Mouse (Mus musculus): ENCODE data around the gene Ap4b1. TPM values are rescaled to one million over a fixed set of nuclear protein-coding genes. Genes with fewer than 3 reads are reported as not detected.

Ap4b1 gene
- 11.0 and 11.4 TPM in 2 replicates for polyA plus RNA-seq (2012; rRNA removed)
- polyA plus RNA-seq (2014; fragmentation: Nextera tagmentation; extraction: Ambion mirVana): 12.8 and 15.3 TPM in 2 replicates

GRCm38 (mm10) chr3:103808891-103809798 is at the start of gene Ap4b1, which contains the start of the genes Dclre1b and Gm43064:
Gene Ap4b1 (plus strand): TSS chr3:103809520.
Gene Dclre1b (minus strand): TSS chr3:103809444.
Gene Gm43064 (plus strand): TSS chr3:103809573.
- peaks cover 28 to 38% of the 10 kb centered on the region in 2 experiments for H3K4me1 ChIP-seq (replicated peaks; ENCODE audit: control insufficient read depth in 2 of 2, insufficient read depth in 2 of 2, low read length in 1 of 2)
- H3K9ac ChIP-seq (replicated peaks): peak within 1 kb of the TSS; percentile 73
- no peaks in the 10 kb centered on the region for H3K9me3 ChIP-seq (ENCODE audit: control insufficient read depth, low read length)
- peak; percentile 91 for ATAC-seq (ENCODE audit: insufficient read depth)
- peak within 1 kb of the TSS; percentile 83 to 96 for H3K4me3 ChIP-seq (ENCODE audit: insufficient read depth in 1 of 2, low read depth in 2 of 2, low read length in 2 of 2)
- peaks cover 46% of the 10 kb centered on the region for H3K36me3 ChIP-seq (replicated peaks; ENCODE audit: control insufficient read depth, insufficient read depth, low read depth)
- TF ChIP-seq EP300 (IDR thresholded peaks at IDR 0.05; ENCODE audit: low read depth) (no peak; the same call in 1 of the 2 replicates), CTCF (IDR thresholded peaks at IDR 0.05; ENCODE audit: low read depth) (no peak)
- H3K4me2 ChIP-seq (ENCODE audit: low read depth): peak within 1 kb of the TSS; percentile 91
- H3K27me3 ChIP-seq (ENCODE audit: control insufficient read depth, insufficient read depth, low read length): no peaks in the 10 kb centered on the region
- peak; percentile 81 to 82 (median 82) for DNase-seq (ENCODE audit: low read depth in 3 of 3, low spot score in 3 of 3)
- H3K27ac ChIP-seq: peak within 1 kb of the TSS; percentile 71
- WGBS (ENCODE audit: insufficient replicate concordance): under 1% methylated on average over 62 of the region's 70 CpGs

- TF ChIP-seq CTCF (IDR thresholded peaks at IDR 0.05; ENCODE audit: low read depth) (no peak), EP300 (IDR thresholded peaks at IDR 0.05; ENCODE audit: low read depth) (no peak)
- 77% methylated on average over 3 of the region's 3 CpGs for WGBS (ENCODE audit: insufficient replicate concordance)
Observed at GRCm38 (mm10) chr3:103766789-103767188, 42.5 kb upstream of the Ap4b1 start.

GRCm38 (mm10) chr3:103771531-103772130 is 37.7 kb upstream of the Ap4b1 start:
- Histone ChIP-seq H3K27ac (no peak overlapping the region), H3K9me3 (ENCODE audit: control insufficient read depth, low read length) (no peaks in the 10 kb centered on the region), H3K36me3 (replicated peaks; ENCODE audit: control insufficient read depth, insufficient read depth, low read depth) (peaks cover 72% of the 10 kb centered on the region), H3K9ac (replicated peaks) (no peak overlapping the region), H3K27me3 (ENCODE audit: control insufficient read depth, insufficient read depth, low read length) (no peaks in the 10 kb centered on the region), H3K4me1 (replicated peaks; ENCODE audit: control insufficient read depth in 2 of 2, insufficient read depth in 2 of 2, low read length in 1 of 2) (no peaks in the 10 kb centered on the region), H3K4me2 (ENCODE audit: low read depth) (no peak overlapping the region), H3K4me3 (ENCODE audit: insufficient read depth in 1 of 2, low read depth in 2 of 2, low read length in 2 of 2) (no peak overlapping the region)
- ATAC-seq (ENCODE audit: insufficient read depth) (no peak), DNase-seq (ENCODE audit: low read depth in 3 of 3, low spot score in 3 of 3) (no peak)
- 78% methylated on average over 9 of the region's 9 CpGs for WGBS (ENCODE audit: insufficient replicate concordance)
- TF ChIP-seq EP300 (IDR thresholded peaks at IDR 0.05; ENCODE audit: low read depth) (no peak), CTCF (IDR thresholded peaks at IDR 0.05; ENCODE audit: low read depth) (no peak)

More at GRCm38 (mm10) chr3:103766789-103767188, 42.5 kb upstream of the Ap4b1 start:
- no peak overlapping the region for H3K27ac ChIP-seq
- H3K4me3 ChIP-seq (ENCODE audit: insufficient read depth in 1 of 2, low read depth in 2 of 2, low read length in 2 of 2): no peak overlapping the region
- H3K9me3 ChIP-seq (ENCODE audit: control insufficient read depth, low read length): no peaks in the 10 kb centered on the region
- H3K4me1 ChIP-seq (replicated peaks; ENCODE audit: control insufficient read depth in 2 of 2, insufficient read depth in 2 of 2, low read length in 1 of 2): no peaks in the 10 kb centered on the region
- peaks cover 81% of the 10 kb centered on the region for H3K36me3 ChIP-seq (replicated peaks; ENCODE audit: control insufficient read depth, insufficient read depth, low read depth)
- DNase-seq (ENCODE audit: low read depth in 3 of 3, low spot score in 3 of 3) (no peak), ATAC-seq (ENCODE audit: insufficient read depth) (no peak)
- H3K4me2 ChIP-seq (ENCODE audit: low read depth): no peak overlapping the region
- no peak overlapping the region for H3K9ac ChIP-seq (replicated peaks)
- no peaks in the 10 kb centered on the region for H3K27me3 ChIP-seq (ENCODE audit: control insufficient read depth, insufficient read depth, low read length)

- no peaks in the 10 kb centered on the region for H3K27me3 ChIP-seq (ENCODE audit: control insufficient read depth, insufficient read depth, low read length)
- H3K36me3 ChIP-seq (replicated peaks; ENCODE audit: control insufficient read depth, insufficient read depth, low read depth): peaks cover 75% of the 10 kb centered on the region
- no peaks in the 10 kb centered on the region for H3K9me3 ChIP-seq (ENCODE audit: control insufficient read depth, low read length)
- ATAC-seq (ENCODE audit: insufficient read depth) (no peak), DNase-seq (ENCODE audit: low read depth in 3 of 3, low spot score in 3 of 3) (no peak)
- H3K4me3 ChIP-seq (ENCODE audit: insufficient read depth in 1 of 2, low read depth in 2 of 2, low read length in 2 of 2): no peak overlapping the region
- H3K4me1 ChIP-seq (replicated peaks; ENCODE audit: control insufficient read depth in 2 of 2, insufficient read depth in 2 of 2, low read length in 1 of 2): no peaks in the 10 kb centered on the region
- WGBS (ENCODE audit: insufficient replicate concordance): 56% methylated on average over 4 of the region's 4 CpGs
- TF ChIP-seq CTCF (IDR thresholded peaks at IDR 0.05; ENCODE audit: low read depth): no peak
- TF ChIP-seq EP300 (IDR thresholded peaks at IDR 0.05; ENCODE audit: low read depth): no peak
- no peak overlapping the region for H3K27ac ChIP-seq
- H3K9ac ChIP-seq (replicated peaks): no peak overlapping the region
- no peak overlapping the region for H3K4me2 ChIP-seq (ENCODE audit: low read depth)
Observed at GRCm38 (mm10) chr3:103772846-103773245, 36.5 kb upstream of the Ap4b1 start.

- Histone ChIP-seq H3K4me3 (ENCODE audit: insufficient read depth in 1 of 2, low read depth in 2 of 2, low read length in 2 of 2) (no peak overlapping the region), H3K4me1 (replicated peaks; ENCODE audit: control insufficient read depth in 2 of 2, insufficient read depth in 2 of 2, low read length in 1 of 2) (no peaks in the 10 kb centered on the region), H3K9ac (replicated peaks) (no peak overlapping the region), H3K36me3 (replicated peaks; ENCODE audit: control insufficient read depth, insufficient read depth, low read depth) (peaks cover 75% of the 10 kb centered on the region), H3K4me2 (ENCODE audit: low read depth) (no peak overlapping the region), H3K9me3 (ENCODE audit: control insufficient read depth, low read length) (no peaks in the 10 kb centered on the region), H3K27ac (no peak overlapping the region), H3K27me3 (ENCODE audit: control insufficient read depth, insufficient read depth, low read length) (no peaks in the 10 kb centered on the region)
- TF ChIP-seq EP300 (IDR thresholded peaks at IDR 0.05; ENCODE audit: low read depth) (no peak), CTCF (IDR thresholded peaks at IDR 0.05; ENCODE audit: low read depth) (no peak)
- WGBS (ENCODE audit: insufficient replicate concordance): 71% methylated on average over 3 of the region's 3 CpGs
- ATAC-seq (ENCODE audit: insufficient read depth) (no peak), DNase-seq (ENCODE audit: low read depth in 3 of 3, low spot score in 3 of 3) (no peak)
Observed at GRCm38 (mm10) chr3:103773508-103773907, 35.8 kb upstream of the Ap4b1 start.

Data from liver, embryonic 14.5 days (tissue).